8 mouse cellular contexts compared by ENCODE assay signal in genomic region chr19:7441493-7441892, GRCm38 (mm10). TPM values are rescaled to one million over a fixed set of nuclear protein-coding genes. Genes with fewer than 3 reads are reported as not detected.
DNase-seq lines count a peak whose midpoint lies in the region; ATAC-seq and TF ChIP-seq lines count a peak whose summit lies in the region.
"Had no signal": no experiment of that assay in that cellular context is flagged by ENCODE, and none has a peak within 500 bp of the region (broad histone marks: within the 10 kb centered on the region; RNA-seq: fewer than 3 reads in every experiment).

No protein-coding gene starts in this region.

- TF ChIP-seq CTCF in brain, embryonic 14.5 days (IDR thresholded peaks at IDR 0.05; ENCODE audit: borderline replicate concordance, extremely low read depth, insufficient read depth, insufficient read length): peak; percentile 57; the same call in 1 of the 2 replicates

- no peaks in the 10 kb centered on the region for H3K9me3 ChIP-seq in forebrain, embryonic 15.5 days
- H3K9me3 ChIP-seq in intestine, embryonic 16.5 days (ENCODE audit: control insufficient read depth, low read length): no peaks in the 10 kb centered on the region

- peak; percentile 68 for DNase-seq in urinary bladder, postnatal 14 days (ENCODE audit: low spot score)
- DNase-seq in urinary bladder, adult 18-20 months (ENCODE audit: low spot score in 2 of 2): no peak
- peak; percentile 85 for DNase-seq in brain, embryonic 14.5 days (ENCODE audit: low read depth)
- DNase-seq in spleen, postnatal 4 days (ENCODE audit: low spot score in 2 of 2): peak; percentile 54 to 78

- WGBS in forebrain, embryonic 15.5 days: 61% methylated on average over 14 of the region's 14 CpGs
- WGBS in intestine, embryonic 16.5 days: 38% methylated on average over 14 of the region's 14 CpGs

- peaks cover 3% of the 10 kb centered on the region; the same call in 1 of the 2 replicates for H3K36me3 ChIP-seq in forebrain, embryonic 15.5 days
- H3K36me3 ChIP-seq in intestine, embryonic 16.5 days (ENCODE audit: control insufficient read depth, insufficient read depth, low read length): no peaks in the 10 kb centered on the region

- no peak overlapping the region for H3K4me2 ChIP-seq in forebrain, embryonic 15.5 days (replicated peaks)
- H3K4me2 ChIP-seq in intestine, embryonic 16.5 days (ENCODE audit: low read depth, low read length): peak overlapping the region; percentile 39

- peak overlapping the region; percentile 12; the same call in 1 of the 2 replicates for H3K27ac ChIP-seq in forebrain, embryonic 15.5 days (replicated peaks)
- peak overlapping the region; percentile 21; the same call in 1 of the 2 replicates for H3K27ac ChIP-seq in intestine, embryonic 16.5 days (ENCODE audit: low read length)

- H3K4me1 ChIP-seq in forebrain, embryonic 15.5 days: peaks cover 16% of the 10 kb centered on the region
- peaks cover 6% of the 10 kb centered on the region for H3K4me1 ChIP-seq in intestine, embryonic 16.5 days (ENCODE audit: control insufficient read depth, insufficient read depth, low read length)

- H3K9ac ChIP-seq in forebrain, embryonic 15.5 days (replicated peaks): no peak overlapping the region
- no peak overlapping the region for H3K9ac ChIP-seq in intestine, embryonic 16.5 days (ENCODE audit: low read depth, low read length)

- ATAC-seq in forebrain, embryonic 15.5 days (replicated peaks): peak; percentile 50
- ATAC-seq in intestine, embryonic 16.5 days: peak; percentile 83
- peak; percentile 49 for ATAC-seq in megakaryocyte, adult 5-6 weeks (ENCODE audit: poor library complexity, severe bottlenecking)

- no peak overlapping the region for H3K4me3 ChIP-seq in forebrain, embryonic 15.5 days
- peak overlapping the region; percentile 15; the same call in 1 of the 2 replicates for H3K4me3 ChIP-seq in intestine, embryonic 16.5 days (ENCODE audit: low read length)
- H3K4me3 ChIP-seq: myocyte had no signal

- no peak for TF ChIP-seq POLR2A in brain, embryonic 14.5 days (IDR thresholded peaks at IDR 0.05; ENCODE audit: borderline replicate concordance, extremely low read depth, insufficient read depth, insufficient read length, poor library complexity, severe bottlenecking)

- H3K27me3 ChIP-seq in forebrain, embryonic 15.5 days: no peaks in the 10 kb centered on the region
- no peaks in the 10 kb centered on the region for H3K27me3 ChIP-seq in intestine, embryonic 16.5 days (replicated peaks; ENCODE audit: control insufficient read depth, insufficient read depth, low read length)

RNA-seq across cellular contexts. Expression of gene 2700081O15Rik, which starts 24.1 kb away (rescaled TPM):
- polyA plus RNA-seq in brain, embryonic 14.5 days (2012; rRNA removed): 162 and 167 TPM in 2 replicates
- 27.8 and 29.3 TPM in 2 replicates for polyA plus RNA-seq in forebrain, embryonic 15.5 days (2015; fragmentation: Nextera tagmentation; extraction: Ambion mirVana)
- polyA plus RNA-seq in intestine, embryonic 16.5 days (2015; fragmentation: Nextera tagmentation; extraction: Ambion mirVana): 3.1 and 3.2 TPM in 2 replicates
- 0.41 and 0.98 TPM in 2 replicates for total RNA-seq in megakaryocyte, adult 5-6 weeks (2015)
- total RNA-seq in megakaryocyte, adult 5-6 weeks (2017): 0.51 and 0.61 TPM in 2 replicates

RNA-seq across cellular contexts. Expression of gene Rtn3, which starts 41.6 kb away (rescaled TPM):
- 436 and 508 TPM in 2 replicates for polyA plus RNA-seq in brain, embryonic 14.5 days (2012; rRNA removed)
- 517 and 533 TPM in 2 replicates for polyA plus RNA-seq in forebrain, embryonic 15.5 days (2015; fragmentation: Nextera tagmentation; extraction: Ambion mirVana)
- polyA plus RNA-seq in intestine, embryonic 16.5 days (2015; fragmentation: Nextera tagmentation; extraction: Ambion mirVana): 127 TPM in 2 replicates
- 209 and 213 TPM in 2 replicates for total RNA-seq in megakaryocyte, adult 5-6 weeks (2015)
- 75.3 and 90.5 TPM in 2 replicates for total RNA-seq in megakaryocyte, adult 5-6 weeks (2017)

RNA-seq across cellular contexts. Expression of gene Atl3, which starts 52.3 kb away (rescaled TPM):
- polyA plus RNA-seq in brain, embryonic 14.5 days (2012; rRNA removed): 13.3 and 16.6 TPM in 2 replicates
- polyA plus RNA-seq in forebrain, embryonic 15.5 days (2015; fragmentation: Nextera tagmentation; extraction: Ambion mirVana): 6.4 and 8.1 TPM in 2 replicates
- 6.1 and 7.7 TPM in 2 replicates for polyA plus RNA-seq in intestine, embryonic 16.5 days (2015; fragmentation: Nextera tagmentation; extraction: Ambion mirVana)
- total RNA-seq in megakaryocyte, adult 5-6 weeks (2015): 31.3 and 34.7 TPM in 2 replicates
- total RNA-seq in megakaryocyte, adult 5-6 weeks (2017): 42.8 and 45.8 TPM in 2 replicates

RNA-seq across cellular contexts. Expression of gene Spindoc, which starts 58.7 kb away (rescaled TPM):
- polyA plus RNA-seq in brain, embryonic 14.5 days (2012; rRNA removed): 48.2 and 49.2 TPM in 2 replicates
- polyA plus RNA-seq in forebrain, embryonic 15.5 days (2015; fragmentation: Nextera tagmentation; extraction: Ambion mirVana): 38.7 and 43.9 TPM in 2 replicates
- polyA plus RNA-seq in intestine, embryonic 16.5 days (2015; fragmentation: Nextera tagmentation; extraction: Ambion mirVana): 17.4 and 18.2 TPM in 2 replicates
- total RNA-seq in megakaryocyte, adult 5-6 weeks (2015): 6.8 and 9.4 TPM in 2 replicates
- 5.8 and 9.0 TPM in 2 replicates for total RNA-seq in megakaryocyte, adult 5-6 weeks (2017)

Comparison
In these comparisons a context has a peak if more than half of its experiments do, and no peak if none do; other contexts are left out.
1. DNase-seq: peak in urinary bladder, postnatal 14 days (single experiment), brain, embryonic 14.5 days (single experiment) and spleen, postnatal 4 days (2 of 2); none in urinary bladder, adult 18-20 months (0 of 2).
2. Peak in every context shown above with its lines, with median percentiles within 50 percentile points of each other: ATAC-seq.